Mouse (Mus musculus): ENCODE measurements at regions not wholly inside any gene's neighbourhood (a gene's known extent, or its start where the extent isn't known, plus 50 kb on each side); places are given as distances from the start of the nearest gene placed in this dataset.
A peak's percentile ranks its signal among the peaks of the same experiment; 100 is the strongest.

GRCm38 (mm10) chr10:68606848-68607247 is 65.2 kb upstream of the Cabcoco1 start:
- 50% methylated on average over 2 of the region's 2 CpGs for whole genome bisulfite sequencing

GRCm38 (mm10) chr10:68611906-68612305 is 70.2 kb upstream of the Cabcoco1 start:
- no peak overlapping the region for H3K4me2 ChIP-seq (ENCODE audit: low read depth, low read length)
- no peaks in the 10 kb centered on the region for H3K27me3 ChIP-seq (ENCODE audit: control insufficient read depth, insufficient read depth, low read length)
- no peaks in the 10 kb centered on the region for H3K36me3 ChIP-seq (ENCODE audit: control insufficient read depth, insufficient read depth, low read length)
- no peak overlapping the region for H3K4me3 ChIP-seq (ENCODE audit: low read depth, low read length)
- H3K9ac ChIP-seq (replicated peaks; ENCODE audit: low read depth, low read length), result no peak overlapping the region
- no peaks in the 10 kb centered on the region for H3K4me1 ChIP-seq (ENCODE audit: control insufficient read depth, insufficient read depth, low read length)
- H3K9me3 ChIP-seq (ENCODE audit: control insufficient read depth, low read length), result no peaks in the 10 kb centered on the region
- WGBS, result 79% methylated on average over 9 of the region's 9 CpGs
- H3K27ac ChIP-seq (ENCODE audit: low read depth, low read length), result peak overlapping the region; percentile 55; the same call in 1 of the 2 replicates
- ATAC-seq (ENCODE audit: low read depth), result no peak

More at GRCm38 (mm10) chr10:68606848-68607247, 65.2 kb upstream of the Cabcoco1 start:
- Histone ChIP-seq H3K27me3 (ENCODE audit: control insufficient read depth, insufficient read depth, low read length) (no peaks in the 10 kb centered on the region), H3K9me3 (ENCODE audit: control insufficient read depth, low read length) (no peaks in the 10 kb centered on the region), H3K36me3 (ENCODE audit: control insufficient read depth, insufficient read depth, low read length) (no peaks in the 10 kb centered on the region), H3K4me2 (ENCODE audit: low read depth, low read length) (no peak overlapping the region), H3K4me3 (ENCODE audit: low read depth, low read length) (no peak overlapping the region), H3K9ac (replicated peaks; ENCODE audit: low read depth, low read length) (no peak overlapping the region), H3K27ac (ENCODE audit: low read depth, low read length) (no peak overlapping the region), H3K4me1 (ENCODE audit: control insufficient read depth, insufficient read depth, low read length) (no peaks in the 10 kb centered on the region)
- ATAC-seq (ENCODE audit: low read depth), result no peak

GRCm38 (mm10) chr10:68612727-68613126 is 71.0 kb upstream of the Cabcoco1 start:
- 54% methylated on average over 3 of the region's 3 CpGs for WGBS
- no peaks in the 10 kb centered on the region for H3K4me1 ChIP-seq (ENCODE audit: control insufficient read depth, insufficient read depth, low read length)
- no peaks in the 10 kb centered on the region for H3K27me3 ChIP-seq (ENCODE audit: control insufficient read depth, insufficient read depth, low read length)
- H3K9me3 ChIP-seq (ENCODE audit: control insufficient read depth, low read length), result no peaks in the 10 kb centered on the region
- no peak overlapping the region for H3K9ac ChIP-seq (replicated peaks; ENCODE audit: low read depth, low read length)
- no peak overlapping the region for H3K4me3 ChIP-seq (ENCODE audit: low read depth, low read length)
- ATAC-seq (ENCODE audit: low read depth), result no peak
- H3K36me3 ChIP-seq (ENCODE audit: control insufficient read depth, insufficient read depth, low read length), result no peaks in the 10 kb centered on the region
- no peak overlapping the region for H3K27ac ChIP-seq (ENCODE audit: low read depth, low read length)
- no peak overlapping the region for H3K4me2 ChIP-seq (ENCODE audit: low read depth, low read length)

- 89% methylated on average over 5 of the region's 5 CpGs for WGBS
- Histone ChIP-seq H3K9ac (replicated peaks; ENCODE audit: low read depth, low read length) (no peak overlapping the region), H3K9me3 (ENCODE audit: control insufficient read depth, low read length) (no peaks in the 10 kb centered on the region), H3K36me3 (ENCODE audit: control insufficient read depth, insufficient read depth, low read length) (no peaks in the 10 kb centered on the region), H3K27me3 (ENCODE audit: control insufficient read depth, insufficient read depth, low read length) (no peaks in the 10 kb centered on the region), H3K4me1 (ENCODE audit: control insufficient read depth, insufficient read depth, low read length) (no peaks in the 10 kb centered on the region), H3K27ac (ENCODE audit: low read depth, low read length) (no peak overlapping the region), H3K4me3 (ENCODE audit: low read depth, low read length) (no peak overlapping the region), H3K4me2 (ENCODE audit: low read depth, low read length) (no peak overlapping the region)
- no peak for ATAC-seq (ENCODE audit: low read depth)
Measured at GRCm38 (mm10) chr10:68623786-68624185, 82.1 kb upstream of the Cabcoco1 start.

DNA sequence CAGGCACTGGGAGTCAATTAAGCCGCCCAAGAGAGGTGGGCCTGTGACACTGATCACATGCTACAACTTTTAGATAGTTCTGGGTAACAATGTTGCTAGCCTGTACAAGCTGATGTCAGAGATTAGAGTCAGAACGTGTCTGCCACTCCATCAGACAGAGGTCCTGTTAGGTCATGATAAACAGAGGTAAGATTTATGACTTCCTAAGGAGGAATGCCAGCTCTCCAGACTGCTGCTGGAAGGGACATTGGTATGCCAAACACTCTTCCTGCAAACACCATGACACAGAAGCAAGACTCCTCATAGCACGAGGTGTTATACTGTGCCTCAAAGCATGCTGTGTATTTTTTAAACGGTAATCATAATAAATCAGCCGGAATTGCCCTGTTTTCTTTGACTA is 83.6 kb upstream of the Cabcoco1 start:
- no peak for ATAC-seq (ENCODE audit: low read depth)
- Histone ChIP-seq H3K9ac (replicated peaks; ENCODE audit: low read depth, low read length) (no peak overlapping the region), H3K36me3 (ENCODE audit: control insufficient read depth, insufficient read depth, low read length) (no peaks in the 10 kb centered on the region), H3K4me2 (ENCODE audit: low read depth, low read length) (no peak overlapping the region), H3K27me3 (ENCODE audit: control insufficient read depth, insufficient read depth, low read length) (no peaks in the 10 kb centered on the region), H3K27ac (ENCODE audit: low read depth, low read length) (no peak overlapping the region), H3K9me3 (ENCODE audit: control insufficient read depth, low read length) (no peaks in the 10 kb centered on the region), H3K4me1 (ENCODE audit: control insufficient read depth, insufficient read depth, low read length) (no peaks in the 10 kb centered on the region), H3K4me3 (ENCODE audit: low read depth, low read length) (no peak overlapping the region)
- 57% methylated on average over 5 of the region's 5 CpGs for WGBS

- Histone ChIP-seq H3K9ac (replicated peaks; ENCODE audit: low read depth, low read length) (no peak overlapping the region), H3K27me3 (ENCODE audit: control insufficient read depth, insufficient read depth, low read length) (no peaks in the 10 kb centered on the region), H3K4me1 (ENCODE audit: control insufficient read depth, insufficient read depth, low read length) (no peaks in the 10 kb centered on the region), H3K4me3 (ENCODE audit: low read depth, low read length) (no peak overlapping the region), H3K27ac (ENCODE audit: low read depth, low read length) (no peak overlapping the region), H3K36me3 (ENCODE audit: control insufficient read depth, insufficient read depth, low read length) (no peaks in the 10 kb centered on the region), H3K4me2 (ENCODE audit: low read depth, low read length) (no peak overlapping the region), H3K9me3 (ENCODE audit: control insufficient read depth, low read length) (no peaks in the 10 kb centered on the region)
- no peak for ATAC-seq (ENCODE audit: low read depth)
- WGBS, result 47% methylated on average over 2 of the region's 2 CpGs
Measured at GRCm38 (mm10) chr10:68625752-68626151, 84.1 kb upstream of the Cabcoco1 start.

- WGBS, result 92% methylated on average over 2 of the region's 2 CpGs
- no peak overlapping the region for H3K27ac ChIP-seq (ENCODE audit: low read depth, low read length)
- no peaks in the 10 kb centered on the region for H3K9me3 ChIP-seq (ENCODE audit: control insufficient read depth, low read length)
- no peaks in the 10 kb centered on the region for H3K4me1 ChIP-seq (ENCODE audit: control insufficient read depth, insufficient read depth, low read length)
- H3K4me3 ChIP-seq (ENCODE audit: low read depth, low read length), result no peak overlapping the region
- no peak overlapping the region for H3K4me2 ChIP-seq (ENCODE audit: low read depth, low read length)
- no peaks in the 10 kb centered on the region for H3K36me3 ChIP-seq (ENCODE audit: control insufficient read depth, insufficient read depth, low read length)
- no peaks in the 10 kb centered on the region for H3K27me3 ChIP-seq (ENCODE audit: control insufficient read depth, insufficient read depth, low read length)
- no peak for ATAC-seq (ENCODE audit: low read depth)
- H3K9ac ChIP-seq (replicated peaks; ENCODE audit: low read depth, low read length), result no peak overlapping the region
Measured at GRCm38 (mm10) chr10:68629486-68629885, 87.8 kb upstream of the Cabcoco1 start.

DNA sequence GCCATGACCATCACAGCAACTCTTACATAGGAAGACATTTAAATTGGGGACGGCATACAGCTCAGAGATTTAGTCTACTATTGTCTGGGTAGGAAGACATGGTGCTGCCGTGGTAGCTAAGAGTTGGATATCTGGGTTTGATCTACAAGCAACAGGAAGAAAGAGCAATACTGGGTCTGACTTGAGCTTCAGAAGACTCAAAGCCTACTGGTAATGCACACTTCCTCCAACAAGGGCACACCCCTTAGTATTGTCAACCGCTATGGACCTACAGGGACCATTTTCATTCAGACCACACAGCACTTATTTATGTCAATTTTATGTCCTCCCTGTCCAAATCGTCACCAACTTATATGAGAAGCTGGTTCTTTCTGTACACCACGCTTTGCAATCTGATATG is 90.3 kb upstream of the Tmem26 start:
- Histone ChIP-seq H3K9ac (replicated peaks; ENCODE audit: low read depth, low read length) (no peak overlapping the region), H3K9me3 (ENCODE audit: control insufficient read depth, low read length) (no peaks in the 10 kb centered on the region), H3K4me1 (ENCODE audit: control insufficient read depth, insufficient read depth, low read length) (no peaks in the 10 kb centered on the region), H3K4me2 (ENCODE audit: low read depth, low read length) (no peak overlapping the region), H3K27me3 (ENCODE audit: control insufficient read depth, insufficient read depth, low read length) (no peaks in the 10 kb centered on the region), H3K36me3 (ENCODE audit: control insufficient read depth, insufficient read depth, low read length) (no peaks in the 10 kb centered on the region), H3K4me3 (ENCODE audit: low read depth, low read length) (no peak overlapping the region), H3K27ac (ENCODE audit: low read depth, low read length) (no peak overlapping the region)
- WGBS, result 92% methylated on average over 5 of the region's 5 CpGs
- ATAC-seq (ENCODE audit: low read depth), result no peak

- H3K27me3 ChIP-seq (ENCODE audit: control insufficient read depth, insufficient read depth, low read length), result no peaks in the 10 kb centered on the region
- 84% methylated on average over 5 of the region's 5 CpGs for WGBS
- H3K36me3 ChIP-seq (ENCODE audit: control insufficient read depth, insufficient read depth, low read length), result no peaks in the 10 kb centered on the region
- H3K9me3 ChIP-seq (ENCODE audit: control insufficient read depth, low read length), result no peaks in the 10 kb centered on the region
- H3K4me2 ChIP-seq (ENCODE audit: low read depth, low read length), result no peak overlapping the region
- H3K4me1 ChIP-seq (ENCODE audit: control insufficient read depth, insufficient read depth, low read length), result no peaks in the 10 kb centered on the region
- no peak for ATAC-seq (ENCODE audit: low read depth)
- no peak overlapping the region for H3K27ac ChIP-seq (ENCODE audit: low read depth, low read length)
- no peak overlapping the region for H3K4me3 ChIP-seq (ENCODE audit: low read depth, low read length)
- H3K9ac ChIP-seq (replicated peaks; ENCODE audit: low read depth, low read length), result no peak overlapping the region
Measured at GRCm38 (mm10) chr10:68652700-68653099, 70.7 kb upstream of the Tmem26 start.

DNA sequence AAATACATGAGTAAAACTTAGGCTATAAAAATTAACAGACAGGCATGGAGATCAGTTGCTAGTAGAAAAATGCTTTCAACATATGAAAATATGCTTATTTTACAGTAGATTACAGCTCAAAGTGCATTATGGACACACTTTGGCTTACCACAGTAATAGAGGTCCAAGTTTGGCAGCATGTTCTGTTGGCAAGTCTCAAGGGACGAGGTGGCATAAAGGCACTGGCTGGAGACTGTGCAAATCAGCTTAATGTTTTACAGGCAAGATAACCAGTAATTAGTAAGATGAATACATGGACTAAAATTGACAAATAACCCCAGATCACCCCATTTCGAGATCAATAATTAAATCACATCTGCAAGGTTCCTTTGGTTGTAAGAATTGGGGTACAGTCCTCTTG is 68.0 kb upstream of the Tmem26 start:
- Histone ChIP-seq H3K4me1 (ENCODE audit: control insufficient read depth, insufficient read depth, low read length) (no peaks in the 10 kb centered on the region), H3K27ac (ENCODE audit: low read depth, low read length) (no peak overlapping the region), H3K27me3 (ENCODE audit: control insufficient read depth, insufficient read depth, low read length) (no peaks in the 10 kb centered on the region), H3K9me3 (ENCODE audit: control insufficient read depth, low read length) (no peaks in the 10 kb centered on the region), H3K36me3 (ENCODE audit: control insufficient read depth, insufficient read depth, low read length) (no peaks in the 10 kb centered on the region), H3K4me2 (ENCODE audit: low read depth, low read length) (no peak overlapping the region), H3K9ac (replicated peaks; ENCODE audit: low read depth, low read length) (no peak overlapping the region), H3K4me3 (ENCODE audit: low read depth, low read length) (no peak overlapping the region)
- no peak for ATAC-seq (ENCODE audit: low read depth)
- 81% methylated on average over 2 of the region's 2 CpGs for WGBS

Data from neural tube, embryonic 14.5 days (tissue).